Comparison of ENCODE assay signal across 27 mouse cellular contexts in the genomic region with DNA sequence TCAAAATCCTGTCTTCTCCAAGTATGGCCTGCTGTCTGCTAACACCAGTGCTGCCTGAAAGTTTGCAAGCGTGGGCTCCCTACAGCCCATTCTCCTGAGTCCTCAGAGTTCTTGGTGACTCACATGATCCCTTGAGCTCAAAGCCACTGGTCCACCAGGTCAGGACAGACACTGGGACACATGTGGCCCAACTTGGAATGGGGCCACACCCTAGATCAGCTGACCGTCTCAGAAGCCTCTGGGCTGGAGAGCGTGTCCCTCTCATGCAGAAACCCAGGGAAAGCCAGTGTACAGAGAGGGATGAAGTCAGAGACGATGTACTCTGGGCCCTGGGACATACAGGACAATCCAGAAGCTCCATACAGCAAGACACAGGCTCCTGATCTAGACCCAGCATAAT. TPM values are rescaled to one million over a fixed set of nuclear protein-coding genes. Genes with fewer than 3 reads are reported as not detected.
DNase-seq lines count a peak whose midpoint lies in the region; ATAC-seq and TF ChIP-seq lines count a peak whose summit lies in the region.
"Had no signal": no experiment of that assay in that cellular context is flagged by ENCODE, and none has a peak within 500 bp of the region (broad histone marks: within the 10 kb centered on the region; RNA-seq: fewer than 3 reads in every experiment).

No protein-coding gene starts in this region.

- peaks cover 15% of the 10 kb centered on the region for H3K4me1 ChIP-seq in heart, embryonic 10.5 days
- H3K4me1 ChIP-seq in stomach, embryonic 16.5 days (ENCODE audit: control insufficient read depth, insufficient read depth, low read length) = 0 out of 2 replicates have a peak, but pooled peaks cover 6% of the 10 kb centered on the region
- H3K4me1 ChIP-seq in stomach, postnatal 0 days (replicated peaks; ENCODE audit: control insufficient read depth, insufficient read depth) = no peaks in the 10 kb centered on the region

- DNase-seq in adrenal gland, postnatal 14 days = peak; percentile 32
- no peak for DNase-seq in adrenal gland, postnatal 36 days
- peak; percentile 14 to 17 for DNase-seq in heart, postnatal 10 days
- no peak for DNase-seq in heart, embryonic 10.5 days (ENCODE audit: low spot score)
- no peak for DNase-seq in stomach, postnatal 0 days (ENCODE audit: low spot score)
- no peak for DNase-seq in kidney, postnatal 25 days
- DNase-seq in gastrocnemius, postnatal 10 days = no peak
- DNase-seq: adrenal gland, adult 2 months; adrenal gland, postnatal 25 days; B cell, adult 2 months; cerebellum, adult 18-20 months; cerebellum, adult 9-10 months; cerebellum, postnatal 14 days; gastrocnemius, postnatal 14 days had no signal

- H3K27me3 ChIP-seq in heart, embryonic 10.5 days (ENCODE audit: insufficient read depth, poor library complexity, severe bottlenecking) = peaks cover 17% of the 10 kb centered on the region
- H3K27me3 ChIP-seq in stomach, embryonic 16.5 days (ENCODE audit: control insufficient read depth, insufficient read depth, low read length) = no peaks in the 10 kb centered on the region
- H3K27me3 ChIP-seq in stomach, postnatal 0 days (ENCODE audit: control insufficient read depth, insufficient read depth, low read length) = no peaks in the 10 kb centered on the region
- H3K27me3 ChIP-seq: CH12.LX; forebrain, embryonic 13.5 days had no signal

- no peaks in the 10 kb centered on the region for H3K9me3 ChIP-seq in heart, embryonic 10.5 days
- no peaks in the 10 kb centered on the region for H3K9me3 ChIP-seq in stomach, embryonic 16.5 days (replicated peaks; ENCODE audit: control insufficient read depth, low read length)
- no peaks in the 10 kb centered on the region for H3K9me3 ChIP-seq in stomach, postnatal 0 days (ENCODE audit: control insufficient read depth, low read length)
- H3K9me3 ChIP-seq: forebrain, embryonic 10.5 days; forebrain, embryonic 13.5 days; G1E; heart, embryonic 13.5 days had no signal

- no peak overlapping the region for H3K4me2 ChIP-seq in stomach, embryonic 16.5 days (ENCODE audit: low read depth, low read length)
- H3K4me2 ChIP-seq in stomach, postnatal 0 days (replicated peaks; ENCODE audit: low read depth) = no peak overlapping the region
- H3K4me2 ChIP-seq: forebrain, embryonic 13.5 days; hindbrain, embryonic 14.5 days had no signal

- no peaks in the 10 kb centered on the region for H3K36me3 ChIP-seq in heart, embryonic 10.5 days
- H3K36me3 ChIP-seq in stomach, embryonic 16.5 days (ENCODE audit: control insufficient read depth, insufficient read depth, low read length) = no peaks in the 10 kb centered on the region
- no peaks in the 10 kb centered on the region for H3K36me3 ChIP-seq in stomach, postnatal 0 days (ENCODE audit: control insufficient read depth, insufficient read depth, low read length)
- H3K36me3 ChIP-seq: forebrain, embryonic 10.5 days; G1E; heart, embryonic 13.5 days had no signal

- 0 out of 2 replicates have a peak, but pooled peaks have one; percentile 26 for ATAC-seq in stomach, embryonic 16.5 days (ENCODE audit: insufficient read depth, low FRiP score)
- no peak for ATAC-seq in stomach, postnatal 0 days (ENCODE audit: low FRiP score, low TSS enrichment)
- ATAC-seq: forebrain, embryonic 13.5 days; forebrain, embryonic 16.5 days; hindbrain, postnatal 0 days; inflammation-experienced regulatory T-cells, adult 6 months; intestine, embryonic 16.5 days; Patski had no signal

- no peak overlapping the region for H3K9ac ChIP-seq in stomach, embryonic 16.5 days (ENCODE audit: low read length)
- no peak overlapping the region for H3K9ac ChIP-seq in stomach, postnatal 0 days (ENCODE audit: low read length)
- H3K9ac ChIP-seq: forebrain, embryonic 13.5 days; hindbrain, embryonic 14.5 days had no signal

- TF ChIP-seq EP300 in stomach, postnatal 0 days (optimal IDR thresholded peaks at IDR 0.05) = no peak

- no peak for TF ChIP-seq CTCF in stomach, postnatal 0 days (IDR thresholded peaks at IDR 0.05; ENCODE audit: low read depth)

- H3K4me3 ChIP-seq in heart, embryonic 10.5 days = no peak overlapping the region
- H3K4me3 ChIP-seq in stomach, embryonic 16.5 days (replicated peaks; ENCODE audit: low read length) = no peak overlapping the region
- no peak overlapping the region for H3K4me3 ChIP-seq in stomach, postnatal 0 days (ENCODE audit: low read depth, low read length)
- H3K4me3 ChIP-seq: forebrain, embryonic 10.5 days; forebrain, embryonic 13.5 days; heart, adult 2 months; heart, embryonic 13.5 days had no signal

- H3K27ac ChIP-seq in heart, embryonic 10.5 days = no peak overlapping the region
- no peak overlapping the region for H3K27ac ChIP-seq in stomach, embryonic 16.5 days (ENCODE audit: low read length)
- no peak overlapping the region for H3K27ac ChIP-seq in stomach, postnatal 0 days (replicated peaks)
- H3K27ac ChIP-seq: forebrain, embryonic 10.5 days; forebrain, embryonic 13.5 days; heart, adult 2 months; heart, embryonic 13.5 days; hindbrain, embryonic 14.5 days; hindbrain, postnatal 0 days had no signal

- WGBS in heart, embryonic 10.5 days = 71% methylated on average over 4 of the region's 4 CpGs
- WGBS in stomach, embryonic 16.5 days = 84% methylated on average over 4 of the region's 4 CpGs
- 82% methylated on average over 4 of the region's 4 CpGs for WGBS in stomach, postnatal 0 days

- intact Hi-C loops in heart, postnatal 10 days (cut with DNase I) = no loop called here

RNA-seq across cellular contexts. Expression of gene Tm9sf3, which starts 18.4 kb away (rescaled TPM):
- 155 and 156 TPM in 2 replicates for total RNA-seq in adrenal gland, postnatal 14 days (2021)
- total RNA-seq in adrenal gland, postnatal 36 days (2021) = 100 to 1,000 TPM; 182 to 192 TPM
- 100 to 1,000 TPM; 109 to 121 TPM for total RNA-seq in heart, postnatal 10 days (2021)
- polyA plus RNA-seq in heart, embryonic 10.5 days (2016; fragmentation: Nextera tagmentation; extraction: Ambion mirVana) = 112 and 123 TPM in 2 replicates
- 136 and 151 TPM in 2 replicates for polyA plus RNA-seq in stomach, embryonic 16.5 days (2015; fragmentation: Nextera tagmentation; extraction: Ambion mirVana)
- polyA plus RNA-seq in stomach, postnatal 0 days (2015; fragmentation: Nextera tagmentation; extraction: Ambion mirVana) = 138 and 143 TPM in 2 replicates
- total RNA-seq in gastrocnemius, postnatal 10 days (2021) = 10 to 100 TPM; 92.6 to 99.5 TPM

Comparison
In these comparisons a context has a peak if more than half of its experiments do, and no peak if none do; other contexts are left out.
1. DNase-seq: peak in adrenal gland, postnatal 14 days (single experiment) and heart, postnatal 10 days (2 of 2); none in adrenal gland, postnatal 36 days (0 of 2), heart, embryonic 10.5 days (single experiment), stomach, postnatal 0 days (single experiment), kidney, postnatal 25 days (0 of 2) and gastrocnemius, postnatal 10 days (single experiment).